Mouse (Mus musculus): ENCODE results near the gene Armh3. TPM values are rescaled to one million over a fixed set of nuclear protein-coding genes. Genes with fewer than 3 reads are reported as not detected.
"Not testable (repeated sequence)": the region's sequence is repeated elsewhere in the genome, so short reads cannot be mapped to it uniquely, and the experiment has no call there.

Gene Armh3
- total RNA-seq, 2 experiments from 2014 or later: 2.0 to 3.4 TPM

GRCm38 (mm10) chr19:45997365-45997764 is 923 bp downstream of the Armh3 start:
- no peak for ATAC-seq (replicated peaks; ENCODE audit: low FRiP score, poor library complexity, severe bottlenecking)

- no peak for ATAC-seq (replicated peaks; ENCODE audit: low FRiP score, poor library complexity, severe bottlenecking)
Observed at GRCm38 (mm10) chr19:45993981-45994737, 4.1 kb downstream of the Armh3 start.

GRCm38 (mm10) chr19:45993441-45993840 is 4.8 kb downstream of the Armh3 start:
- not testable (repeated sequence) for ATAC-seq (replicated peaks; ENCODE audit: low FRiP score, poor library complexity, severe bottlenecking)

GRCm38 (mm10) chr19:45991171-45991570 is 7.1 kb downstream of the Armh3 start:
- ATAC-seq (replicated peaks; ENCODE audit: low FRiP score, poor library complexity, severe bottlenecking): no peak

- ATAC-seq (replicated peaks; ENCODE audit: low FRiP score, poor library complexity, severe bottlenecking): no peak
Observed at GRCm38 (mm10) chr19:45988238-45988637, 10.1 kb downstream of the Armh3 start.

- no peak for ATAC-seq (replicated peaks; ENCODE audit: low FRiP score, poor library complexity, severe bottlenecking)
Observed at GRCm38 (mm10) chr19:45984379-45984778, 13.9 kb downstream of the Armh3 start.

- ATAC-seq (replicated peaks; ENCODE audit: low FRiP score, poor library complexity, severe bottlenecking): no peak
Observed at GRCm38 (mm10) chr19:45960770-45961169, 37.5 kb downstream of the Armh3 start.

- no peak for ATAC-seq (replicated peaks; ENCODE audit: low FRiP score, poor library complexity, severe bottlenecking)
Observed at GRCm38 (mm10) chr19:45956736-45957135, 41.6 kb downstream of the Armh3 start.

GRCm38 (mm10) chr19:45953286-45953685 is 45.0 kb downstream of the Armh3 start:
- no peak for ATAC-seq (replicated peaks; ENCODE audit: low FRiP score, poor library complexity, severe bottlenecking)

- no peak for ATAC-seq (replicated peaks; ENCODE audit: low FRiP score, poor library complexity, severe bottlenecking)
Observed at GRCm38 (mm10) chr19:45949236-45949635, 49.1 kb downstream of the Armh3 start.

GRCm38 (mm10) chr19:45947764-45948163 is 50.5 kb downstream of the Armh3 start:
- no peak for ATAC-seq (replicated peaks; ENCODE audit: low FRiP score, poor library complexity, severe bottlenecking)

GRCm38 (mm10) chr19:45947286-45947685 is 51.0 kb downstream of the Armh3 start:
- ATAC-seq (replicated peaks; ENCODE audit: low FRiP score, poor library complexity, severe bottlenecking): no peak

- ATAC-seq (replicated peaks; ENCODE audit: low FRiP score, poor library complexity, severe bottlenecking): no peak
Observed at GRCm38 (mm10) chr19:45946541-45946940, 51.7 kb downstream of the Armh3 start.

- ATAC-seq (replicated peaks; ENCODE audit: low FRiP score, poor library complexity, severe bottlenecking): no peak
Observed at GRCm38 (mm10) chr19:45945986-45946385, 52.3 kb downstream of the Armh3 start.

GRCm38 (mm10) chr19:45943758-45944157 is 54.5 kb downstream of the Armh3 start:
- ATAC-seq (replicated peaks; ENCODE audit: low FRiP score, poor library complexity, severe bottlenecking): no peak

- ATAC-seq (replicated peaks; ENCODE audit: low FRiP score, poor library complexity, severe bottlenecking): no peak
Observed at GRCm38 (mm10) chr19:45938064-45938463, 60.2 kb downstream of the Armh3 start.

- no peak for ATAC-seq (replicated peaks; ENCODE audit: low FRiP score, poor library complexity, severe bottlenecking)
Observed at GRCm38 (mm10) chr19:45937530-45937929, 60.8 kb downstream of the Armh3 start.

- no peak for ATAC-seq (replicated peaks; ENCODE audit: low FRiP score, poor library complexity, severe bottlenecking)
Observed at GRCm38 (mm10) chr19:45927236-45927635, 71.1 kb downstream of the Armh3 start.

- ATAC-seq (replicated peaks; ENCODE audit: low FRiP score, poor library complexity, severe bottlenecking): no peak
Observed at GRCm38 (mm10) chr19:45926342-45926741, 71.9 kb downstream of the Armh3 start.

- ATAC-seq (replicated peaks; ENCODE audit: low FRiP score, poor library complexity, severe bottlenecking): no peak
Observed at GRCm38 (mm10) chr19:45920299-45921090, 77.8 kb downstream of the Armh3 start.

- ATAC-seq (replicated peaks; ENCODE audit: low FRiP score, poor library complexity, severe bottlenecking): no peak
Observed at GRCm38 (mm10) chr19:45918406-45918805, 79.9 kb downstream of the Armh3 start.

Data from erythroid progenitor cell, adult 5-6 weeks (primary cell).